Mouse (Mus musculus) kidney, adult 8-10 months (tissue): ENCODE measurements at regions not wholly inside any gene's neighbourhood (a gene's known extent, or its start where the extent isn't known, plus 50 kb on each side); places are given as distances from the start of the nearest gene placed in this dataset.

Experiments used
- DNase-seq, 2 experiments: peaks; one replicate each; pipeline ENCODE4 v3.0.0; 2022

GRCm38 (mm10) chr1:89296691-89297090 is 157.9 kb upstream of the Agap1 start:
- no peak for DNase-seq

- DNase-seq = no peak
These were observed 156.8 kb upstream of the Agap1 start for GRCm38 (mm10) chr1:89297766-89298165.

- no peak for DNase-seq
These were observed 153.5 kb upstream of the Agap1 start for GRCm38 (mm10) chr1:89301151-89301550.

DNA sequence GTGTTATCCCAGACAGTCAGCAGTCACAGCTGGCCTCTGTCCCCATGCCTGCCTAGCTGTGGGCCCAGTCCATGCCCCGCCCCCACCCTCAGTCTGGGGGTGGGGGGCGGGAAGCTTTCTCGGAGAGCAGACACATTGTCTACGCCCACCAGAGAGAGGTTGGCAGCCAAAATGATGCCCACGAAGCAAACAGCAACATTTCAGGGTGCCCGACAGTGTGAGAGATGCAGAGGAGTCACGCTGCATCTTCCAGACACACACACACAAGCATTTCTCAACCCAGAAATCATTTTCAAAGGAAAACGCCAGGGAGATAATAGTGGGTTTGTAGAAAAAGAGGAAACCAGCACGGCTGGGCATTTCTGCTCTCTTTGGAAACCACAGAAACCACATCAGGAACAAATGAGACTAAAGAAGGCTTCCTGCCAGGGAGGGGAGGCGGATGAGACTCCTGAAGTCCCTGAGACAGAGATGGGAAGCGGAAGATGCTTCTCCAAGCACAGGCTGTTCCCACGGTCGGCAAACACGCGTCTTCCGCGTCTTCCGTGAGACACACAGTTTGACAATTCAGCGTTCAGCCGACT is 152.1 kb upstream of the Agap1 start:
- no peak for DNase-seq

DNA sequence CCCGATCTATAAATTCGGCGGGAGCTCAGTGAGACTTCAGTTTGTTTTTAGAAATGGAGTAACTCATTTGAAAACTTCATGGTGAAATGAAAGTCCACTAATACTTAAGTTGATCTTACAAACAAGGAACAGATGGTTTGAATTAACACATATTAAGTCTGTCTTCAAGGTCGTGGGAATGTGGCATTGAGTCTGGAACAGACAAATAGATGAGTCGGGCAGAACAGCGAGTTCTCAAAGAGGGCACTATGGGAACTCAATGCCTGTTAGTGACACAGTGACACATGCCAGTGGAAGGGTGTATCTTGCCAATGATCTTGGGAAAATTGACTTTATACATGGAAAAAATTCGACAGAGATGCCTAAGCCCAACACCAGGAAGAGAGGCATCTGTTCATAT is 149.4 kb upstream of the Agap1 start:
- DNase-seq = no peak

- DNase-seq = peak; percentile 20 to 40
These were observed 145.8 kb upstream of the Agap1 start for GRCm38 (mm10) chr1:89308788-89309187.

GRCm38 (mm10) chr1:89313064-89313463 is 141.5 kb upstream of the Agap1 start:
- peak; percentile 64 to 69 for DNase-seq

DNA sequence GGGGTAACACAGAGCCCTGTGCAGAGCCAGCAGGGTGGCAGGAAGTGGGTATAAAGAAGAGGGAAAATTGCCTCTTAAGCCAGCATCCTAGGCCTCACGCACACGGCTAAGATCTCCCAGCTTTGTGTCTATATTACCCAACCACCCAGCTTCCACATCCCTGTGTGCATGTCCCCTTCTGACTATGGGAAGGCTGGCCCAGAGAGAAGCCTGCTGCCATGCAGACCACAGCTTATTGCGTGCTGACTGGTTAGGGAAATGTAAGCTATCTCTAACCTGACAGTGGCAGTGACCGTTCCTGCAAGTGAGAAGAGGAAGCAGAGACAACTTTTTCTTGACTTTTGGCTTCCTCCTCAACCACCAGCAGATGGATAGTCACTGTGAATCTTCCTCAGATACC is 136.7 kb upstream of the Agap1 start:
- DNase-seq = no peak

GRCm38 (mm10) chr1:89318663-89319062 is 135.9 kb upstream of the Agap1 start:
- DNase-seq = no peak

- DNase-seq = peak in 1 of 2 experiments; percentile 12
These were observed 132.0 kb upstream of the Agap1 start for GRCm38 (mm10) chr1:89322621-89323020.

DNA sequence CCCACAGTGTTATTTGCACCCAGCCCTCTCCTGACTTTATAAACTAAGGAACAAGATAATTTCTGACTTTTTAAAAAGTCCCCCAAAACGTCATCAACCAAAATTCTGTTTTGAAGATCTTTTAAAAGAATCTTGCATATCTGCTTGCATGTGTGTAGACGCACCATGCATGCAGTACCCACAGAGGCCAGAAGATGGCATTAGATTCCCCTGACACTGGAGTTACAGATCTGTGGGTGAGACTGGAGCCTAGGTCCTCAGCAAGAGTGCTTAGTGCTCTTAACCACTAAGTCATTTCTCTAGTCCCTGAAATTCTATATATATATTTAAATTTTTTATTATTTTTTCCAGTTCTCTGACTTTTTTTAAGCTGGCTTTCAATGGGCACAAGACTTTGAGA is 131.5 kb upstream of the Agap1 start:
- peak; percentile 48 to 76 for DNase-seq

DNA sequence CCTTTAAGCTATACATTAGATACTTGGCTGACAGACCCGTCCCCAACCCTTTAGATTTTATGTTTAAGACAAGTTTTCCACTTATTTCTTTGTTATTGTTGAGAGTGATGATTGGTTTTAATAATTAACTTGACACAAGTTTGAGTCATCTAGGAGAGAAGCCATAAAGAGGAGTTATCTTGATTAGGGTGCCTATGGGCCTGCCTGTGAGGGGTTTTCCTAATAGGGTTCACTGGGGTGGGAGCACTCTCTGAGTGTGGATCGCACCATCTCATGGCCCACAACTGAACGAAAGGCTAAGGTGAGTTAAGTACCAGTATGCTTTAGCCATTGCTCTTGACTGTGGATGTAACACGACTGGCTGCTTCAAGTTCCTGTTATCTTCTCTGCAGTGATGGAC is 123.3 kb upstream of the Agap1 start:
- no peak for DNase-seq

- no peak for DNase-seq
These were observed 121.9 kb upstream of the Agap1 start for GRCm38 (mm10) chr1:89332676-89333075.

- no peak for DNase-seq
These were observed 116.7 kb upstream of the Agap1 start for GRCm38 (mm10) chr1:89337861-89338260.

DNA sequence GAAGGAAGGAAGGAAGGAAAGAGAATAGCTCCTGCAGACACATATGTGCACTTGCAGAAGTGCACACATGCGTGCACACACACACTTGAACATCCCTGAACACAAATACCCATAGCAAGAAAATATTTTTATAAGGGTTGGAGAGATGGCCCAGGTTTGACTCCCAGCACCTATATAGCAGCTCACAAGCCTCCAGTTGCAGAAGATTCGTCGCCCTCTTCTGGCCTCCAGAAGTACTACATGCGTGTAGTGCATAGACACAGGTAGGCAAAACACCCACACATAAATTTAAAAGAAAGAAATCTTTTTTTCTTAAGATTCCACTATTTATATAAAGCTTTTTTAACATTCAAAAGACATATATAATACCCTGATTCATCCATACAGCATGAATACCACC is 111.8 kb upstream of the Agap1 start:
- DNase-seq = peak in 1 of 2 experiments; percentile 28

- DNase-seq = peak; percentile 37 to 80
These were observed 110.1 kb upstream of the Agap1 start for GRCm38 (mm10) chr1:89344546-89344945.

GRCm38 (mm10) chr1:89347341-89347740 is 107.3 kb upstream of the Agap1 start:
- no peak for DNase-seq

- peak; percentile 65 to 77 for DNase-seq
These were observed 101.7 kb upstream of the Agap1 start for GRCm38 (mm10) chr1:89352936-89353335.

GRCm38 (mm10) chr1:89359257-89359656 is 95.3 kb upstream of the Agap1 start:
- DNase-seq = no peak

- DNase-seq = peak; percentile 57 to 74
These were observed 89.9 kb upstream of the Agap1 start for GRCm38 (mm10) chr1:89364547-89365305.

GRCm38 (mm10) chr1:89366891-89367290 is 87.7 kb upstream of the Agap1 start:
- no peak for DNase-seq

DNA sequence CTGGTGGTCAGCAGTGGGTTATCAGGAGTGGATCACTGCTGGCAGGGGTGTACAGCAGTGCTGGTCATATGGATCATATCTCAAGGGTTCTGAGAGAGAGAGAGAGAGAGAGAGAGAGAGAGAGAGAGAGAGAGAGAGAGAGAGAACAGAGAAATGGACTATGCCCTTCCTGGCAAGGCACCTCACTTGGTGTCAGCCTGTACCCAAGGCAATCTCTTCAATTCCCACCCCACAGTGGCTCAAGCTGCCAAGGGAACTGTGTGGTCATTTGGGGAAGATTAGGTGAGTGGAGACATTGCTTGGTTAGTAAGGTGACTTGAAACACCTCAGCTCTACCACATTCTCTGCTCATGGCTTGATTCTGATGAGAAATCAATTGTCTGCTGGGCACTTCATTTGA is 80.8 kb upstream of the Agap1 start:
- DNase-seq = peak; percentile 31 to 32

GRCm38 (mm10) chr1:89374271-89374670 is 80.3 kb upstream of the Agap1 start:
- DNase-seq = peak in 1 of 2 experiments; percentile 50

- no peak for DNase-seq
These were observed 72.6 kb upstream of the Agap1 start for GRCm38 (mm10) chr1:89382021-89382420.

DNA sequence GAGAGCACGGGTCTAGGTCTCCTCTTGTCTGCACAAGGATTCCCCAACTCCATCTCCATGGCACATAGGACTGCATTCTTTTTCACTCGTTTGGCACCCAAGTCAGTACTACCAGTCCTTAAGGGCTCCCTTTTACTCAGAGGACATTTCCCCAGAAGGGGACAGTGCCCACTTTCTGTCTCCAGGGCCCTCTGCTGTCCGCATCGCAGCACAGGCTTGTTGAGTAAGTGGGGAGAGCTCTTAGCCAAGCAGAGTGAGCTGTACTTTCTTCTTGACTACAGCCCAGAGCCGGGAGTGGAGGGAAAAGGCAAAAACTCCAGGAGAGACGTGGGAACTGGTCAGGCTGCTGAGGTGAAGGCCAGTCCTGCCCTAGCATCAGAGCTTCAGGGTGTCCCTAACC is 69.5 kb upstream of the Agap1 start:
- DNase-seq = no peak
